Mouse (Mus musculus): ENCODE results near the gene Usp19. TPM values are rescaled to one million over a fixed set of nuclear protein-coding genes. Genes with fewer than 3 reads are reported as not detected.
A peak's percentile ranks its signal among the peaks of the same experiment; 100 is the strongest.

The Usp19 gene
- polyA plus RNA-seq, 1 experiment from 2014 or later: 43.8 TPM

- Histone ChIP-seq H3K4me2 (ENCODE audit: low read length) (peak overlapping the region; percentile 55), H3K27ac (peak overlapping the region; percentile 98), H3K27me3 (ENCODE audit: insufficient read depth, low read length) (no peaks in the 10 kb centered on the region), H3K4me1 (replicated peaks; ENCODE audit: insufficient read depth, low read length) (peaks cover 9% of the 10 kb centered on the region; the same call in 1 of the 2 replicates), H3K9ac (ENCODE audit: low read depth, low read length) (peak overlapping the region; percentile 92), H3K36me3 (ENCODE audit: insufficient read depth, low read length) (peaks cover 73% of the 10 kb centered on the region), H3K9me3 (replicated peaks; ENCODE audit: low read length) (no peaks in the 10 kb centered on the region), H3K4me3 (replicated peaks; ENCODE audit: low read depth, low read length) (peak overlapping the region; percentile 98)
- no peak for TF ChIP-seq CTCF (IDR thresholded peaks at IDR 0.05; ENCODE audit: low read depth)
- ATAC-seq (replicated peaks; ENCODE audit: low FRiP score, low read depth) (no peak), DNase-seq (ENCODE audit: low spot score) (no peak)
- 3% methylated on average over 12 of the region's 12 CpGs for WGBS
Observed at GRCm38 (mm10) chr9:108491286-108491580, 831 bp downstream of the Usp19 start.

- peaks cover 9% of the 10 kb centered on the region; the same call in 1 of the 2 replicates for H3K4me1 ChIP-seq (replicated peaks; ENCODE audit: insufficient read depth, low read length)
- 0 out of 2 replicates have a peak overlapping the region, but pooled peaks have one; percentile 21 for H3K27ac ChIP-seq
- 72% methylated on average over 16 of the region's 16 CpGs for WGBS
- no peaks in the 10 kb centered on the region for H3K27me3 ChIP-seq (ENCODE audit: insufficient read depth, low read length)
- no peak for ATAC-seq (replicated peaks; ENCODE audit: low FRiP score, low read depth)
- H3K4me3 ChIP-seq (replicated peaks; ENCODE audit: low read depth, low read length): peak overlapping the region; percentile 98
- H3K9ac ChIP-seq (ENCODE audit: low read depth, low read length): peak overlapping the region; percentile 92
- peaks cover 71% of the 10 kb centered on the region for H3K36me3 ChIP-seq (ENCODE audit: insufficient read depth, low read length)
- no peaks in the 10 kb centered on the region for H3K9me3 ChIP-seq (replicated peaks; ENCODE audit: low read length)
- peak; percentile 22 for DNase-seq (ENCODE audit: low spot score)
- TF ChIP-seq CTCF (IDR thresholded peaks at IDR 0.05; ENCODE audit: low read depth): no peak
- peak overlapping the region; percentile 55 for H3K4me2 ChIP-seq (ENCODE audit: low read length)
Observed at GRCm38 (mm10) chr9:108492043-108492750, 1.8 kb downstream of the Usp19 start.

GRCm38 (mm10) chr9:108493246-108493645 is 2.8 kb downstream of the Usp19 start:
- Histone ChIP-seq H3K9me3 (replicated peaks; ENCODE audit: low read length) (no peaks in the 10 kb centered on the region), H3K9ac (ENCODE audit: low read depth, low read length) (no peak overlapping the region), H3K4me2 (ENCODE audit: low read length) (no peak overlapping the region), H3K27me3 (ENCODE audit: insufficient read depth, low read length) (no peaks in the 10 kb centered on the region), H3K4me1 (replicated peaks; ENCODE audit: insufficient read depth, low read length) (peaks cover 9% of the 10 kb centered on the region; the same call in 1 of the 2 replicates), H3K4me3 (replicated peaks; ENCODE audit: low read depth, low read length) (no peak overlapping the region), H3K27ac (no peak overlapping the region), H3K36me3 (ENCODE audit: insufficient read depth, low read length) (peaks cover 70% of the 10 kb centered on the region)
- ATAC-seq (replicated peaks; ENCODE audit: low FRiP score, low read depth) (no peak), DNase-seq (ENCODE audit: low spot score) (no peak)
- TF ChIP-seq CTCF (IDR thresholded peaks at IDR 0.05; ENCODE audit: low read depth): no peak
- WGBS: 94% methylated on average over 8 of the region's 8 CpGs

- Histone ChIP-seq H3K9me3 (replicated peaks; ENCODE audit: low read length) (no peaks in the 10 kb centered on the region), H3K4me3 (replicated peaks; ENCODE audit: low read depth, low read length) (no peak overlapping the region), H3K27ac (no peak overlapping the region), H3K4me1 (replicated peaks; ENCODE audit: insufficient read depth, low read length) (peaks cover 9% of the 10 kb centered on the region; the same call in 1 of the 2 replicates), H3K27me3 (ENCODE audit: insufficient read depth, low read length) (no peaks in the 10 kb centered on the region), H3K4me2 (ENCODE audit: low read length) (no peak overlapping the region), H3K9ac (ENCODE audit: low read depth, low read length) (no peak overlapping the region), H3K36me3 (ENCODE audit: insufficient read depth, low read length) (peaks cover 71% of the 10 kb centered on the region)
- DNase-seq (ENCODE audit: low spot score) (no peak), ATAC-seq (replicated peaks; ENCODE audit: low FRiP score, low read depth) (no peak)
- no peak for TF ChIP-seq CTCF (IDR thresholded peaks at IDR 0.05; ENCODE audit: low read depth)
- 95% methylated on average over 19 of the region's 19 CpGs for WGBS
Observed at GRCm38 (mm10) chr9:108494146-108494825, 3.9 kb downstream of the Usp19 start.

GRCm38 (mm10) chr9:108494905-108495304 is 4.5 kb downstream of the Usp19 start:
- Histone ChIP-seq H3K27me3 (ENCODE audit: insufficient read depth, low read length) (no peaks in the 10 kb centered on the region), H3K36me3 (ENCODE audit: insufficient read depth, low read length) (peaks cover 71% of the 10 kb centered on the region), H3K4me2 (ENCODE audit: low read length) (no peak overlapping the region), H3K4me1 (replicated peaks; ENCODE audit: insufficient read depth, low read length) (peaks cover 9% of the 10 kb centered on the region; the same call in 1 of the 2 replicates), H3K27ac (no peak overlapping the region), H3K4me3 (replicated peaks; ENCODE audit: low read depth, low read length) (no peak overlapping the region), H3K9me3 (replicated peaks; ENCODE audit: low read length) (no peaks in the 10 kb centered on the region), H3K9ac (ENCODE audit: low read depth, low read length) (no peak overlapping the region)
- WGBS: 82% methylated on average over 10 of the region's 10 CpGs
- no peak for ATAC-seq (replicated peaks; ENCODE audit: low FRiP score, low read depth)
- TF ChIP-seq CTCF (IDR thresholded peaks at IDR 0.05; ENCODE audit: low read depth): no peak
- no peak for DNase-seq (ENCODE audit: low spot score)

GRCm38 (mm10) chr9:108499231-108499630 is 8.8 kb downstream of the Usp19 start:
- peaks cover 77% of the 10 kb centered on the region for H3K36me3 ChIP-seq (ENCODE audit: insufficient read depth, low read length)
- ATAC-seq (replicated peaks; ENCODE audit: low FRiP score, low read depth): no peak
- no peaks in the 10 kb centered on the region for H3K4me1 ChIP-seq (replicated peaks; ENCODE audit: insufficient read depth, low read length)
- no peak for TF ChIP-seq CTCF (IDR thresholded peaks at IDR 0.05; ENCODE audit: low read depth)
- no peaks in the 10 kb centered on the region for H3K9me3 ChIP-seq (replicated peaks; ENCODE audit: low read length)
- H3K27me3 ChIP-seq (ENCODE audit: insufficient read depth, low read length): no peaks in the 10 kb centered on the region
- DNase-seq (ENCODE audit: low spot score): no peak
- no peak overlapping the region for H3K9ac ChIP-seq (ENCODE audit: low read depth, low read length)
- H3K4me2 ChIP-seq (ENCODE audit: low read length): no peak overlapping the region
- H3K27ac ChIP-seq: no peak overlapping the region
- WGBS: 97% methylated on average over 7 of the region's 7 CpGs
- H3K4me3 ChIP-seq (replicated peaks; ENCODE audit: low read depth, low read length): no peak overlapping the region
